Mouse (Mus musculus) central nervous system, embryonic 18 days (tissue): ENCODE results near the gene Idi2. TPM values are rescaled to one million over a fixed set of nuclear protein-coding genes. Genes with fewer than 3 reads are reported as not detected.

ENCODE experiments used
- polyA plus RNA-seq: library from polyadenylated mRNA; depleted of rRNA; stranded (reverse); fragments of >200 nt; gene quantifications from 2 replicates; pipeline ENCODE4 v1.2.3, GENCODE M21; 2012; rRNA removed

Gene Idi2
- not detected in 2 replicates for polyA plus RNA-seq

DNA sequence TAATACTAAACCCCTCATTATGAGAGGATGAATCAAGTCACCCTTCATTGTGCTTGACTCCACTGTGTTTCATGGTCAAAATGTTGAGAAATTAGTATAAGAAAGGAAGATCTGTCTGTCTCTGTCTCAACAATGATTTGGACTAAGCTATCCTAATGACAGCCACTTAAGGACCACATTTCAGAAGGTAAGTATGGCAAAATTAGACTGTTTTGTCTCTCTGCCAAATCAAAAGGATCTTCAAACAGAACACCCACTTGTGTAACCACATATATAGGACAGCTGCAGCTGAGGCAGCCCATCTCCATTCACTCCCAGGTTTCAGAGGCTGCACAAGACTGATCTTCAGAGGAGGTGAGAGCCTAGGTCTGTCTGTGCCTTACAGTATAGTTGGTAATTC is at the start of gene Idi2:
Gene Idi2, plus strand, starts transcription at position 301 of the 400 bp plus-strand sequence.

DNA sequence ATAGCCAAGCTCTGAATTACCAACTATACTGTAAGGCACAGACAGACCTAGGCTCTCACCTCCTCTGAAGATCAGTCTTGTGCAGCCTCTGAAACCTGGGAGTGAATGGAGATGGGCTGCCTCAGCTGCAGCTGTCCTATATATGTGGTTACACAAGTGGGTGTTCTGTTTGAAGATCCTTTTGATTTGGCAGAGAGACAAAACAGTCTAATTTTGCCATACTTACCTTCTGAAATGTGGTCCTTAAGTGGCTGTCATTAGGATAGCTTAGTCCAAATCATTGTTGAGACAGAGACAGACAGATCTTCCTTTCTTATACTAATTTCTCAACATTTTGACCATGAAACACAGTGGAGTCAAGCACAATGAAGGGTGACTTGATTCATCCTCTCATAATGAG is 4.5 kb upstream of the Idi2 start, which contains the start of gene Gm9745:
Gene Gm9745, minus strand, starts transcription at position 101 of the 400 bp plus-strand sequence.

DNA sequence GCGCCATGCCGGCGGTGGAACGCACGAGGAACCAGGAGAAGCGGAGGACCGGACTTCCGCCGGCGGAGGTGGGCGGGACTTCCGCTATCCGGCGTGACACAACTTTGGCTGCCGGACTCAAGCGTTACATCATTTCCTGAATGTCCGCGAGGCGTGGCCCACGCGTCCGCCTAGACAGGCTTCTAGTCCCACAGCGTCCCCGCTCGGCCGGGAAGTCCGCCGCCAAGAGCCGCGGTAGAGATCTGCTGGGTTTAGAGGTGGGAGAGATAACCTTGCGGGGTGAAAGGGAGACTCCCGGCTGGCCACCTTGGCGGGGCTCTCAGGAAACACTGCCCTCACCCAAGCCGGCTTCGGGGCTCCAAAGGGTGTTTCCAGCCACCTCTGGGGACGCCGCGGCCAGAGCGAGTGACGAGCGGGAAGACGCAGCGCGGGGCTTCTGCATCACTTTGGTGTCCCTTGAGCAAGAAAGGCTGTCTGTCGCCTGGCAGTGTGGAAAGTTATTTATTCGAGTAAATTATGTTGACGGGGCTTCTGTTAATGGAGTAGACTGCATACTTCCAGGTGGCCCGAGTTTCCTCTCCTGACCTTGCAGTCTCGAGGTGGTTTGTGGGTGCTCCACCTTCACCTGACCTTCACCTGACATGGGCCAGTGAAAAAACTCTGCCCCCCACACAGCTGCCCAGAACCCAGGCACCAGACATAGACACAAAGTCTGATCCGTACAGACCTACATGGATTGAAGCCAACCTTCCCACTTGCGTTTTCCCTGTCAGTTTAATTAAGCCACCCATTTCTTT is 43.5 kb downstream of the Idi2 start, which contains the start of gene Gtpbp4:
Gene Gtpbp4, minus strand, starts transcription at position 94 of the 797 bp plus-strand sequence.

Other genes starting within 250 kb of the Idi2 start
- 34.5 and 36.8 TPM in 2 replicates for gene Wdr37, start 81.0 kb upstream of the Idi2 start, polyA plus RNA-seq
- 72.2 and 80.2 TPM in 2 replicates for gene Idi1, start 67.4 kb upstream of the Idi2 start, polyA plus RNA-seq
- gene Gm9745, start 4.6 kb upstream of the Idi2 start, polyA plus RNA-seq: not detected in 2 replicates
- 25.5 and 26.8 TPM in 2 replicates for gene Gtpbp4, start 43.2 kb downstream of the Idi2 start, polyA plus RNA-seq
- gene Larp4b, start 141.0 kb downstream of the Idi2 start, polyA plus RNA-seq: 30.8 and 33.8 TPM in 2 replicates